Mouse (Mus musculus): ENCODE measurements around the gene Lpp. TPM values are rescaled to one million over a fixed set of nuclear protein-coding genes. Genes with fewer than 3 reads are reported as not detected.
A peak's percentile ranks its signal among the peaks of the same experiment; 100 is the strongest.
"Not testable (repeated sequence)": the region's sequence is repeated elsewhere in the genome, so short reads cannot be mapped to it uniquely, and the experiment has no call there.

Lpp gene
- polyA plus RNA-seq, 1 experiment, result 0.09 TPM

GRCm38 (mm10) chr16:25010980-25011877 lies 617.9 kb downstream of the Lpp start:
- Histone ChIP-seq H3K27me3 (replicated peaks) (no peaks in the 10 kb centered on the region), H3K4me1 (peaks cover 34% of the 10 kb centered on the region), H3K9me3 (no peaks in the 10 kb centered on the region), H3K4me3 (replicated peaks) (no peak overlapping the region), H3K36me3 (replicated peaks; ENCODE audit: low read length) (no peaks in the 10 kb centered on the region)
- no peak for TF ChIP-seq FLI1 (IDR thresholded peaks at IDR 0.05; ENCODE audit: low read length)
- TF ChIP-seq GATA1 (IDR thresholded peaks at IDR 0.05; ENCODE audit: borderline replicate concordance, low read length), result no peak

- no peaks in the 10 kb centered on the region for H3K36me3 ChIP-seq (replicated peaks; ENCODE audit: low read length)
- peaks cover 48% of the 10 kb centered on the region for H3K4me1 ChIP-seq
- no peak overlapping the region for H3K4me3 ChIP-seq (replicated peaks)
- H3K27me3 ChIP-seq (replicated peaks), result no peaks in the 10 kb centered on the region
- TF ChIP-seq FLI1 (IDR thresholded peaks at IDR 0.05; ENCODE audit: low read length), result no peak
- no peak for TF ChIP-seq GATA1 (IDR thresholded peaks at IDR 0.05; ENCODE audit: borderline replicate concordance, low read length)
- H3K9me3 ChIP-seq, result no peaks in the 10 kb centered on the region
These were observed 619.6 kb downstream of the Lpp start for GRCm38 (mm10) chr16:25012938-25013337.

- Histone ChIP-seq H3K4me3 (replicated peaks) (no peak overlapping the region), H3K27me3 (replicated peaks) (no peaks in the 10 kb centered on the region), H3K36me3 (replicated peaks; ENCODE audit: low read length) (no peaks in the 10 kb centered on the region), H3K9me3 (no peaks in the 10 kb centered on the region), H3K4me1 (peaks cover 52% of the 10 kb centered on the region)
- TF ChIP-seq FLI1 (IDR thresholded peaks at IDR 0.05; ENCODE audit: low read length) (no peak), GATA1 (IDR thresholded peaks at IDR 0.05; ENCODE audit: borderline replicate concordance, low read length) (no peak)
These were observed 623.0 kb downstream of the Lpp start for GRCm38 (mm10) chr16:25016261-25016836.

- no peaks in the 10 kb centered on the region for H3K36me3 ChIP-seq (replicated peaks; ENCODE audit: low read length)
- TF ChIP-seq GATA1 (IDR thresholded peaks at IDR 0.05; ENCODE audit: borderline replicate concordance, low read length), result no peak
- no peak for TF ChIP-seq FLI1 (IDR thresholded peaks at IDR 0.05; ENCODE audit: low read length)
- H3K4me1 ChIP-seq, result peaks cover 46% of the 10 kb centered on the region
- no peaks in the 10 kb centered on the region for H3K27me3 ChIP-seq (replicated peaks)
- no peaks in the 10 kb centered on the region for H3K9me3 ChIP-seq
- H3K4me3 ChIP-seq (replicated peaks), result no peak overlapping the region
These were observed 623.7 kb downstream of the Lpp start for GRCm38 (mm10) chr16:25017046-25017445.

GRCm38 (mm10) chr16:25021743-25022359 lies 628.5 kb downstream of the Lpp start:
- H3K4me1 ChIP-seq, result peaks cover 61% of the 10 kb centered on the region
- H3K9me3 ChIP-seq; H3K27me3 ChIP-seq (replicated peaks); H3K36me3 ChIP-seq (replicated peaks; ENCODE audit: low read length); H3K4me3 ChIP-seq (replicated peaks): not testable (repeated sequence)

- peak overlapping the region; percentile 53 for H3K4me3 ChIP-seq (replicated peaks)
- H3K4me1 ChIP-seq, result peaks cover 39% of the 10 kb centered on the region
- no peaks in the 10 kb centered on the region for H3K9me3 ChIP-seq
- H3K36me3 ChIP-seq (replicated peaks; ENCODE audit: low read length), result no peaks in the 10 kb centered on the region
- no peak for TF ChIP-seq GATA1 (IDR thresholded peaks at IDR 0.05; ENCODE audit: borderline replicate concordance, low read length)
- H3K27me3 ChIP-seq (replicated peaks), result no peaks in the 10 kb centered on the region
These were observed 631.3 kb downstream of the Lpp start for GRCm38 (mm10) chr16:25024591-25024990.

- Histone ChIP-seq H3K4me3 (replicated peaks) (no peak overlapping the region), H3K36me3 (replicated peaks; ENCODE audit: low read length) (no peaks in the 10 kb centered on the region), H3K27me3 (replicated peaks) (no peaks in the 10 kb centered on the region), H3K4me1 (peaks cover 35% of the 10 kb centered on the region), H3K9me3 (no peaks in the 10 kb centered on the region)
- TF ChIP-seq GATA1 (IDR thresholded peaks at IDR 0.05; ENCODE audit: borderline replicate concordance, low read length), result no peak
- no peak for TF ChIP-seq FLI1 (IDR thresholded peaks at IDR 0.05; ENCODE audit: low read length)
These were observed 632.9 kb downstream of the Lpp start for GRCm38 (mm10) chr16:25026191-25026590.

GRCm38 (mm10) chr16:25029548-25029947 lies 636.2 kb downstream of the Lpp start:
- Histone ChIP-seq H3K27me3 (replicated peaks) (no peaks in the 10 kb centered on the region), H3K9me3 (peaks cover 12% of the 10 kb centered on the region), H3K4me3 (replicated peaks) (no peak overlapping the region), H3K4me1 (peaks cover 28% of the 10 kb centered on the region), H3K36me3 (replicated peaks; ENCODE audit: low read length) (no peaks in the 10 kb centered on the region)
- TF ChIP-seq GATA1 (IDR thresholded peaks at IDR 0.05; ENCODE audit: borderline replicate concordance, low read length), result no peak
- TF ChIP-seq FLI1 (IDR thresholded peaks at IDR 0.05; ENCODE audit: low read length), result no peak

GRCm38 (mm10) chr16:25037361-25037760 lies 644.1 kb downstream of the Lpp start:
- H3K9me3 ChIP-seq, result peaks cover 12% of the 10 kb centered on the region
- no peak for TF ChIP-seq GATA1 (IDR thresholded peaks at IDR 0.05; ENCODE audit: borderline replicate concordance, low read length)
- no peak for TF ChIP-seq FLI1 (IDR thresholded peaks at IDR 0.05; ENCODE audit: low read length)
- H3K27me3 ChIP-seq (replicated peaks), result no peaks in the 10 kb centered on the region
- H3K4me1 ChIP-seq, result peaks cover 29% of the 10 kb centered on the region
- no peak overlapping the region for H3K4me3 ChIP-seq (replicated peaks)
- no peaks in the 10 kb centered on the region for H3K36me3 ChIP-seq (replicated peaks; ENCODE audit: low read length)

GRCm38 (mm10) chr16:25038529-25038928 lies 645.2 kb downstream of the Lpp start:
- TF ChIP-seq FLI1 (IDR thresholded peaks at IDR 0.05; ENCODE audit: low read length) (no peak), GATA1 (IDR thresholded peaks at IDR 0.05; ENCODE audit: borderline replicate concordance, low read length) (no peak)
- Histone ChIP-seq H3K27me3 (replicated peaks) (no peaks in the 10 kb centered on the region), H3K4me3 (replicated peaks) (no peak overlapping the region), H3K36me3 (replicated peaks; ENCODE audit: low read length) (no peaks in the 10 kb centered on the region), H3K9me3 (peaks cover 4% of the 10 kb centered on the region), H3K4me1 (peaks cover 34% of the 10 kb centered on the region)

Measured in megakaryocyte, embryonic 14.5 days (primary cell).